Comparison of ENCODE assay signal across 8 mouse cellular contexts in the genomic region with DNA sequence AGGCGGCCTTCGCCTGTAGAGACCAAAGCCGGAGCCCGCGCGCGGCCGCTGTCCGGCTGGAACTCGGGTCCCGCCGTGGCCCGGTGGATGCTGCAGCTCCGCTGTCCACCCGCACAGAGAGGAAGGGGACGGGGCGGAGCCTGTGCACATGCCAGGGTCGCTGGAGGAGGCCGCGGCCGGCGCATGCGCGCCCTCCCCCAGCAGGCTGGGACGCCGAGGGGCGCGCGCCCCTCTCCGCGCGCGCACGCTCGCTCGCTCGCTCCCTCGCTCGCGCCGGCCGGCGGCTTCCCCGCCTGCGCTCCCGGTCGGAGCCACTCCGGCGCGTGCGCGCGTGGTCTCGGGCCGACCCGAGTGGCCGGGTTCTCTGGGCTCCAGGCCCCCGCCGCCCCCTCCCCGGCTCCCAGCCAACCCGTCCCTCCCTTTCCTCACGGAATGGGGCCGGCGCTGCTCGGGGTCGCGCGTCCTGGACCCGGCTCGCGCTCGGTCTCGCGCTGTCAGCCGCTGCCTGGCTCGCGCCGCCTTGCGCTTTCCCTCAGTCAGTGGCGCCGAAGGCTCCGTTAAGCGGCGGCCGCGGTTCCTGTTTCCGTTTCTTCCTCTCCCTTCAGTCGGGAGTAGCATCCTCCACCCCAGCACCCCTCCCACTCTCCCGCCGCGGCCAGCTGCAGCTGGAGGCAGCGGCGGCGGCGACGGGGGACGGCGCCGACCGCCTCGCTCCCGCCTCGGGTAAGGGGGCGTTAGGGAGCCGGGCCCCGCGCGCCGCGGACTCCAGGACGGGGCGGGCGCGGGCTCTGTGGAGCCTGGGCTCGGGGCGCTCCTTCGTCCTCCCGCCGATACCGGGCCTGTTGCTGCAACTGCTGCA. TPM values are rescaled to one million over a fixed set of nuclear protein-coding genes. Genes with fewer than 3 reads are reported as not detected.
DNase-seq lines count a peak whose midpoint lies in the region; ATAC-seq and TF ChIP-seq lines count a peak whose summit lies in the region.

No protein-coding gene starts in this region.

- TF ChIP-seq CTCF in kidney, postnatal 0 days (IDR thresholded peaks at IDR 0.05; ENCODE audit: low read depth): peak; percentile 32; the same call in 1 of the 2 replicates
- TF ChIP-seq CTCF in liver, adult 2 months (IDR thresholded peaks at IDR 0.05; ENCODE audit: low read depth, low read length): peak; percentile 41; the same call in 1 of the 2 replicates

- H3K79me2 ChIP-seq in liver, adult 2 months (ENCODE audit: control insufficient read depth, insufficient read depth, low read length): no peaks in the 10 kb centered on the region

- no peaks in the 10 kb centered on the region for H3K9me3 ChIP-seq in erythroblast, embryonic 14.5 days (ENCODE audit: control insufficient read depth, low read length)
- no peaks in the 10 kb centered on the region for H3K9me3 ChIP-seq in heart, embryonic 13.5 days
- no peaks in the 10 kb centered on the region for H3K9me3 ChIP-seq in kidney, postnatal 0 days (replicated peaks; ENCODE audit: low read length)

- peak overlapping the region; percentile 94 for H3K4me3 ChIP-seq in erythroblast, embryonic 14.5 days (replicated peaks)
- H3K4me3 ChIP-seq in heart, embryonic 13.5 days: peak overlapping the region; percentile 92
- H3K4me3 ChIP-seq in kidney, postnatal 0 days (replicated peaks; ENCODE audit: low read depth, low read length): peak overlapping the region; percentile 82
- H3K4me3 ChIP-seq in liver, adult 2 months (ENCODE audit: insufficient read depth, low read depth, low read length): peak overlapping the region; percentile 97

- under 1% methylated on average over 77 of the region's 120 CpGs for WGBS in heart, embryonic 13.5 days
- under 1% methylated on average over 96 of the region's 120 CpGs for WGBS in kidney, postnatal 0 days
- 1% methylated on average over 115 of the region's 120 CpGs for WGBS in liver, adult 2 months

- H3K36me3 ChIP-seq in erythroblast, embryonic 14.5 days (ENCODE audit: control insufficient read depth): no peaks in the 10 kb centered on the region
- H3K36me3 ChIP-seq in heart, embryonic 13.5 days: no peaks in the 10 kb centered on the region
- H3K36me3 ChIP-seq in kidney, postnatal 0 days (ENCODE audit: insufficient read depth, low read length): no peaks in the 10 kb centered on the region
- H3K36me3 ChIP-seq in liver, adult 2 months (ENCODE audit: control insufficient read depth, insufficient read depth, low read length): no peaks in the 10 kb centered on the region

- H3K9ac ChIP-seq in heart, embryonic 13.5 days: peak overlapping the region; percentile 93
- peak overlapping the region; percentile 76 for H3K9ac ChIP-seq in kidney, postnatal 0 days (ENCODE audit: low read depth, low read length)
- peak overlapping the region; percentile 85 for H3K9ac ChIP-seq in liver, adult 2 months (ENCODE audit: low read depth, low read length)

- H3K4me1 ChIP-seq in erythroblast, embryonic 14.5 days (ENCODE audit: control insufficient read depth): peaks cover 35% of the 10 kb centered on the region
- peaks cover 13% of the 10 kb centered on the region for H3K4me1 ChIP-seq in heart, embryonic 13.5 days
- 0 out of 2 replicates have a peak, but pooled peaks cover 3% of the 10 kb centered on the region for H3K4me1 ChIP-seq in kidney, postnatal 0 days (replicated peaks; ENCODE audit: insufficient read depth, low read length)
- H3K4me1 ChIP-seq in liver, adult 2 months (ENCODE audit: control insufficient read depth, insufficient read depth, low read length): 0 out of 2 replicates have a peak, but pooled peaks cover 3% of the 10 kb centered on the region

- ATAC-seq in heart, embryonic 13.5 days (ENCODE audit: extremely low read depth, insufficient number of reproducible peaks, low FRiP score, low TSS enrichment): peak; percentile 92
- peak; percentile 97 for ATAC-seq in kidney, postnatal 0 days (replicated peaks; ENCODE audit: low FRiP score, low read depth)
- ATAC-seq in monocyte, adult 5-6 weeks (replicated peaks; ENCODE audit: insufficient number of reproducible peaks, low FRiP score, low TSS enrichment, poor library complexity, severe bottlenecking): peak; percentile 74

- peak overlapping the region; percentile 92 for H3K27ac ChIP-seq in heart, embryonic 13.5 days (replicated peaks)
- H3K27ac ChIP-seq in kidney, postnatal 0 days: peak overlapping the region; percentile 92
- peak overlapping the region; percentile 57 for H3K27ac ChIP-seq in liver, adult 2 months (replicated peaks; ENCODE audit: insufficient read depth, low read depth, low read length)

- H3K4me2 ChIP-seq in heart, embryonic 13.5 days: peak overlapping the region; percentile 97
- H3K4me2 ChIP-seq in kidney, postnatal 0 days (ENCODE audit: low read length): peak overlapping the region; percentile 95

- peak; percentile 93 for DNase-seq in CD4-positive, CD25-positive, alpha-beta regulatory T cell, adult 2 months (ENCODE audit: low read depth, low spot score)
- peak; percentile 86 for DNase-seq in brain, embryonic 18.5 days (ENCODE audit: low read depth, low spot score)
- DNase-seq in kidney, postnatal 0 days (ENCODE audit: low spot score): peak; percentile 95
- peak; percentile 56 for DNase-seq in liver, adult 2 months (ENCODE audit: extremely low read depth, low read depth, low spot score)
- DNase-seq in spleen, postnatal 36 days (ENCODE audit: low spot score in 2 of 2): peak; percentile 89 to 90

- peaks cover 5% of the 10 kb centered on the region; the same call in 1 of the 2 replicates for H3K27me3 ChIP-seq in erythroblast, embryonic 14.5 days (ENCODE audit: control insufficient read depth)
- H3K27me3 ChIP-seq in heart, embryonic 13.5 days (replicated peaks): no peaks in the 10 kb centered on the region
- H3K27me3 ChIP-seq in kidney, postnatal 0 days (ENCODE audit: insufficient read depth, low read length): no peaks in the 10 kb centered on the region
- no peaks in the 10 kb centered on the region for H3K27me3 ChIP-seq in liver, adult 2 months (ENCODE audit: control insufficient read depth, insufficient read depth, low read length)

- peak; percentile 53 for TF ChIP-seq POLR2A in liver, adult 2 months (IDR thresholded peaks at IDR 0.05; ENCODE audit: extremely low read depth, insufficient read depth, low read length)

RNA-seq across cellular contexts. Expression of gene Fut8, which starts 0.8 kb away (rescaled TPM):
- polyA plus RNA-seq in erythroblast, embryonic 14.5 days (2012): 0.09 and 0.22 TPM in 2 replicates
- polyA plus RNA-seq in heart, embryonic 13.5 days (2015; fragmentation: Nextera tagmentation; extraction: Ambion mirVana): 13.5 and 16.6 TPM in 2 replicates
- polyA plus RNA-seq in kidney, postnatal 0 days (2015; fragmentation: Nextera tagmentation; extraction: Ambion mirVana): 29.6 and 30.4 TPM in 2 replicates
- 6.5 and 8.0 TPM in 2 replicates for total RNA-seq in liver, adult 2 months (2014; rRNA removed)
- 1.2 and 1.6 TPM in 2 replicates for polyA plus RNA-seq in liver, adult 2 months (2012; rRNA removed)
- 41.2 to 45.0 TPM (median 43.4 TPM) in 3 replicates for total RNA-seq in monocyte, adult 5-6 weeks (2017)

Comparison
In these comparisons a context has a peak if more than half of its experiments do, and no peak if none do; other contexts are left out.
1. Peak in every context shown above with its lines: DNase-seq, ATAC-seq, H3K4me3 ChIP-seq and H3K27ac ChIP-seq.